Mouse (Mus musculus) olfactory bulb, adult 2 months (tissue): ENCODE data around the gene Hist2h2be. TPM values are rescaled to one million over a fixed set of nuclear protein-coding genes. Genes with fewer than 3 reads are reported as not detected.
"Not testable (repeated sequence)": the region's sequence is repeated elsewhere in the genome, so short reads cannot be mapped to it uniquely, and the experiment has no call there.

Source experiments
- H3K27ac ChIP-seq: fragments of 200-500 bp; 2 replicates; pipeline ENCODE4 v1.5.1; 2012; ENCODE audit warnings: low read depth, low read length; ENCODE audit not compliant: insufficient read depth
- H3K4me1 ChIP-seq: fragments of 200-500 bp; 2 replicates; pipeline ENCODE4 v1.6.1; 2012; ENCODE audit warnings: low read length; ENCODE audit not compliant: control insufficient read depth, insufficient read depth
- H3K4me3 ChIP-seq: fragments of 200-500 bp; 2 replicates; pipeline ENCODE4 v1.5.1; 2012; ENCODE audit warnings: mild to moderate bottlenecking, low read depth, low read length, moderate library complexity; ENCODE audit not compliant: insufficient read depth
- CTCF ChIP-seq: fragments of 200-500 bp; IDR thresholded peaks from 2 replicates; pipeline ENCODE4 v1.5.1; 2012; ENCODE audit warnings: low read depth, mild to moderate bottlenecking, low read length, moderate library complexity; ENCODE audit not compliant: insufficient read depth
- POLR2A ChIP-seq: fragments of 200-500 bp; IDR thresholded peaks from 2 replicates; pipeline ENCODE4 v1.6.1; 2012; ENCODE audit warnings: mild to moderate bottlenecking, low read depth, low read length, moderate library complexity; ENCODE audit not compliant: insufficient read depth
- WGBS: fragments of 180-500 bp; shearing (Covaris S2); methylation state at CpG from one replicate; pipeline ENCODE4 v1.1.7; 2018; 5-methylcytosine and 5-hydroxymethylcytosine counted together
- polyA plus RNA-seq: library from polyadenylated mRNA; stranded (reverse); fragments of >200 nt; gene quantifications from 2 replicates; pipeline ENCODE4 v1.2.4, GENCODE M21; 2012; ENCODE audit warnings: low replicate concordance; ENCODE audit not compliant: missing spikeins, insufficient read depth, insufficient read length

Hist2h2be gene
- polyA plus RNA-seq, 1 experiment = not detected

GRCm38 (mm10) chr3:96268051-96268775 lies 47.3 kb downstream of the Hist2h2be start, which contains the start of gene Hist2h3b:
TSS of gene Hist2h3b (plus strand) at chr3:96268654.
- Histone ChIP-seq H3K27ac (peak within 1 kb of the TSS; percentile 98), H3K4me1 (peaks cover 3% of the 10 kb centered on the region; the same call in 1 of the 2 replicates), H3K4me3 (peak within 1 kb of the TSS; percentile 86)
- TF ChIP-seq CTCF (no peak), POLR2A (peak; percentile 86)
- 5% methylated on average over 30 of the region's 30 CpGs for WGBS

- 0% methylated on average over 14 of the region's 44 CpGs for WGBS
- TF ChIP-seq POLR2A = peak; percentile 49
- H3K4me1 ChIP-seq = not testable (repeated sequence)
- H3K27ac ChIP-seq = peak overlapping the region; percentile 98
- peak overlapping the region; percentile 51 for H3K4me3 ChIP-seq
Measured at GRCm38 (mm10) chr3:96268776-96269378, 48.0 kb downstream of the Hist2h2be start.

- no peaks in the 10 kb centered on the region for H3K4me1 ChIP-seq
- peak; percentile 99 for TF ChIP-seq POLR2A
- no peak for TF ChIP-seq CTCF
- H3K4me3 ChIP-seq = peak within 1 kb of the TSS; percentile 86
- peak within 1 kb of the TSS; percentile 98 for H3K27ac ChIP-seq
- WGBS = under 1% methylated on average over 45 of the region's 45 CpGs
Measured at GRCm38 (mm10) chr3:96269511-96270474, 48.9 kb downstream of the Hist2h2be start, which contains the start of gene Hist2h2bb. TSS of gene Hist2h2bb (plus strand) at chr3:96269752.

Other genes starting within 250 kb of the Hist2h2be start
- not detected in 2 replicates for gene Plekho1, start 225.1 kb upstream of the Hist2h2be start, polyA plus RNA-seq
- not detected in 2 replicates for gene Vps45, start 162.7 kb upstream of the Hist2h2be start, polyA plus RNA-seq
- gene Otud7b, start 116.6 kb upstream of the Hist2h2be start, polyA plus RNA-seq = not detected in 2 replicates
- gene Mtmr11, start 59.1 kb upstream of the Hist2h2be start, polyA plus RNA-seq = not detected in 2 replicates
- gene Sf3b4, start 48.8 kb upstream of the Hist2h2be start, polyA plus RNA-seq = not detected in 2 replicates
- 106 TPM in 1 of 2 replicates, not detected in the other for gene Sv2a, start 40.0 kb upstream of the Hist2h2be start, polyA plus RNA-seq
- gene Bola1, start 1.4 kb upstream of the Hist2h2be start, polyA plus RNA-seq = not detected in 2 replicates
- gene Hist2h2ab, start 1.3 kb upstream of the Hist2h2be start, polyA plus RNA-seq = not detected in 2 replicates
- not detected in 2 replicates for gene Hist2h2ac, start 239 bp upstream of the Hist2h2be start, polyA plus RNA-seq
- not detected in 2 replicates for gene Hist2h3c2, start 18.0 kb downstream of the Hist2h2be start, polyA plus RNA-seq
- not detected in 2 replicates for gene Hist2h2aa2, start 19.2 kb downstream of the Hist2h2be start, polyA plus RNA-seq
- gene Hist2h2aa1, start 24.4 kb downstream of the Hist2h2be start, polyA plus RNA-seq = not detected in 2 replicates
- gene Hist2h3c1, start 25.6 kb downstream of the Hist2h2be start, polyA plus RNA-seq = not detected in 2 replicates
- not detected in 2 replicates for gene Hist2h4, start 42.2 kb downstream of the Hist2h2be start, polyA plus RNA-seq
- not detected in 2 replicates for gene Hist2h3b, start 47.5 kb downstream of the Hist2h2be start, polyA plus RNA-seq
- not detected in 2 replicates for gene Hist2h2bb, start 48.6 kb downstream of the Hist2h2be start, polyA plus RNA-seq
- not detected in 2 replicates for gene Fcgr1, start 72.8 kb downstream of the Hist2h2be start, polyA plus RNA-seq
- gene BC107364, start 231.2 kb downstream of the Hist2h2be start, polyA plus RNA-seq = not detected in 2 replicates